Comparison of ENCODE assay signal across 9 mouse cellular contexts in genomic region chr16:6479616-6480410, GRCm38 (mm10).
DNase-seq lines count a peak whose midpoint lies in the region; ATAC-seq lines count a peak whose summit lies in the region.
"Had no signal": no experiment of that assay in that cellular context is flagged by ENCODE, and none has a peak within 500 bp of the region (broad histone marks: within the 10 kb centered on the region; RNA-seq: fewer than 3 reads in every experiment).

No protein-coding gene starts in this region.

- H3K27ac ChIP-seq in lung, embryonic 16.5 days (ENCODE audit: low read length), result no peak overlapping the region
- H3K27ac ChIP-seq in forebrain, embryonic 15.5 days (replicated peaks), result peak overlapping the region; percentile 74
- H3K27ac ChIP-seq in neural tube, embryonic 15.5 days (replicated peaks), result peak overlapping the region; percentile 70
- H3K27ac ChIP-seq: limb, embryonic 12.5 days had no signal

- no peaks in the 10 kb centered on the region for H3K36me3 ChIP-seq in lung, embryonic 16.5 days (ENCODE audit: control insufficient read depth, insufficient read depth, low read length)
- H3K36me3 ChIP-seq in forebrain, embryonic 15.5 days, result no peaks in the 10 kb centered on the region
- H3K36me3 ChIP-seq in neural tube, embryonic 15.5 days, result no peaks in the 10 kb centered on the region
- H3K36me3 ChIP-seq: limb, embryonic 12.5 days had no signal

- ATAC-seq in lung, embryonic 16.5 days (ENCODE audit: low read depth), result peak; percentile 51
- ATAC-seq in forebrain, embryonic 15.5 days (replicated peaks), result peak; percentile 85
- peak; percentile 62 for ATAC-seq in neural tube, embryonic 15.5 days (ENCODE audit: low FRiP score)
- ATAC-seq: intestine, embryonic 16.5 days had no signal

- H3K4me2 ChIP-seq in lung, embryonic 16.5 days (ENCODE audit: low read depth, low read length), result no peak overlapping the region
- no peak overlapping the region for H3K4me2 ChIP-seq in forebrain, embryonic 15.5 days (replicated peaks)
- no peak overlapping the region for H3K4me2 ChIP-seq in neural tube, embryonic 15.5 days
- H3K4me2 ChIP-seq: limb, embryonic 12.5 days had no signal

- H3K9ac ChIP-seq in lung, embryonic 16.5 days (ENCODE audit: low read length), result no peak overlapping the region
- H3K9ac ChIP-seq in forebrain, embryonic 15.5 days (replicated peaks), result no peak overlapping the region
- H3K9ac ChIP-seq in neural tube, embryonic 15.5 days (replicated peaks), result no peak overlapping the region
- H3K9ac ChIP-seq: limb, embryonic 12.5 days had no signal

- 0 out of 2 replicates have a peak, but pooled peaks cover 5% of the 10 kb centered on the region for H3K4me1 ChIP-seq in lung, embryonic 16.5 days (replicated peaks; ENCODE audit: control insufficient read depth, insufficient read depth, low read length)
- H3K4me1 ChIP-seq in forebrain, embryonic 15.5 days, result peaks cover 18% of the 10 kb centered on the region
- H3K4me1 ChIP-seq in neural tube, embryonic 15.5 days, result peaks cover 18% of the 10 kb centered on the region
- H3K4me1 ChIP-seq: limb, embryonic 12.5 days had no signal

- no peak for DNase-seq in lung, adult 18-20 months
- peak; percentile 52 to 56 for DNase-seq in cerebellum, adult 18-20 months
- no peak for DNase-seq in gastrocnemius, postnatal 25 days
- no peak for DNase-seq in heart, adult 18-20 months

- H3K27me3 ChIP-seq in lung, embryonic 16.5 days (ENCODE audit: control insufficient read depth, insufficient read depth, low read depth, low read length), result no peaks in the 10 kb centered on the region
- H3K27me3 ChIP-seq in forebrain, embryonic 15.5 days, result no peaks in the 10 kb centered on the region
- H3K27me3 ChIP-seq in neural tube, embryonic 15.5 days (replicated peaks), result no peaks in the 10 kb centered on the region
- H3K27me3 ChIP-seq: limb, embryonic 12.5 days had no signal

- no peak overlapping the region for H3K4me3 ChIP-seq in lung, embryonic 16.5 days (ENCODE audit: low read length)
- H3K4me3 ChIP-seq in forebrain, embryonic 15.5 days, result no peak overlapping the region
- no peak overlapping the region for H3K4me3 ChIP-seq in neural tube, embryonic 15.5 days (replicated peaks)
- H3K4me3 ChIP-seq: limb, embryonic 12.5 days had no signal

- no peaks in the 10 kb centered on the region for H3K9me3 ChIP-seq in lung, embryonic 16.5 days (ENCODE audit: control insufficient read depth, low read length)
- H3K9me3 ChIP-seq in forebrain, embryonic 15.5 days, result no peaks in the 10 kb centered on the region
- H3K9me3 ChIP-seq in neural tube, embryonic 15.5 days (replicated peaks), result no peaks in the 10 kb centered on the region
- H3K9me3 ChIP-seq: limb, embryonic 12.5 days had no signal

- 14% methylated on average over 3 of the region's 3 CpGs for WGBS in lung, embryonic 16.5 days
- 8% methylated on average over 3 of the region's 3 CpGs for WGBS in forebrain, embryonic 15.5 days
- 28% methylated on average over 3 of the region's 3 CpGs for WGBS in neural tube, embryonic 15.5 days

Comparison
In these comparisons a context has a peak if more than half of its experiments do, and no peak if none do; other contexts are left out.
1. DNase-seq: peak in cerebellum, adult 18-20 months (2 of 2); none in lung, adult 18-20 months (0 of 2), gastrocnemius, postnatal 25 days (single experiment) and heart, adult 18-20 months (0 of 2).
2. Peak in every context shown above with its lines, with median percentiles within 50 percentile points of each other: ATAC-seq.